Mouse (Mus musculus) embryonic facial prominence, embryonic 11.5 days (tissue): ENCODE data around the gene Trabd. TPM values are rescaled to one million over a fixed set of nuclear protein-coding genes. Genes with fewer than 3 reads are reported as not detected.
A peak's percentile ranks its signal among the peaks of the same experiment; 100 is the strongest.

Experiments used
- ATAC-seq: fragments of 200-750 bp; cut with Nextera tagmentation; replicated peaks from 2 replicates; pipeline ENCODE4 v1.8.0; 2017; ENCODE audit warnings: low read depth; ENCODE audit not compliant: insufficient number of reproducible peaks, low FRiP score, low TSS enrichment
- DNase-seq: peaks from one replicate; pipeline ENCODE4 v3.0.0-alpha.2; 2015; ENCODE audit warnings: low spot score
- H3K27ac ChIP-seq: fragments of 300-500 bp; sonication (generic); replicated peaks from 2 replicates; pipeline ENCODE4 v1.5.1; 2014; ENCODE audit warnings: mild to moderate bottlenecking, low read depth, low read length, control low read depth
- H3K27me3 ChIP-seq: fragments of 300-500 bp; sonication (generic); 2 replicates; pipeline ENCODE4 v1.6.1; 2014; ENCODE audit warnings: mild to moderate bottlenecking, low read length, moderate library complexity, mixed read lengths; ENCODE audit not compliant: control insufficient read depth, insufficient read depth
- H3K36me3 ChIP-seq: fragments of 300-500 bp; sonication (generic); replicated peaks from 2 replicates; pipeline ENCODE4 v1.6.1; 2014; ENCODE audit warnings: low read depth, mild to moderate bottlenecking, low read length, moderate library complexity, mixed read lengths; ENCODE audit not compliant: control insufficient read depth, insufficient read depth
- H3K4me1 ChIP-seq: fragments of 300-500 bp; sonication (generic); 2 replicates; pipeline ENCODE4 v1.6.1; 2014; ENCODE audit warnings: low read length, mixed read lengths; ENCODE audit not compliant: control insufficient read depth, insufficient read depth
- H3K4me2 ChIP-seq: fragments of 300-500 bp; sonication (generic); 2 replicates; pipeline ENCODE4 v1.6.1; 2014; ENCODE audit warnings: low read depth, mild to moderate bottlenecking, control low read depth, low read length, moderate library complexity
- H3K4me3 ChIP-seq: fragments of 300-500 bp; sonication (generic); 2 replicates; pipeline ENCODE4 v1.5.1; 2014; ENCODE audit warnings: low read depth, low read length, control low read depth
- H3K9ac ChIP-seq: fragments of 300-500 bp; sonication (generic); replicated peaks from 2 replicates; pipeline ENCODE4 v1.6.1; 2014; ENCODE audit warnings: mild to moderate bottlenecking, control low read depth, low read length
- H3K9me3 ChIP-seq: fragments of 300-500 bp; sonication (generic); replicated peaks from 2 replicates; pipeline ENCODE4 v1.6.1; 2016; ENCODE audit warnings: mild to moderate bottlenecking, low read length, inconsistent platforms, mixed read lengths; ENCODE audit not compliant: control insufficient read depth
- WGBS: fragments of 180-500 bp; shearing (Covaris S2); extraction: QIAGEN DNeasy Blood & Tissue Kit; methylation state at CpG from one replicate; pipeline ENCODE4 v1.1.7; 2014; 5-methylcytosine and 5-hydroxymethylcytosine counted together
- polyA plus RNA-seq: library from polyadenylated mRNA; unstranded; fragments of >200 nt; fragmentation: Nextera tagmentation; extraction: Ambion mirVana; gene quantifications from 2 replicates; pipeline ENCODE4 v1.2.1, GENCODE M21; 2014

The Trabd gene
- polyA plus RNA-seq, 1 experiment from 2014 or later = 43.6 TPM

DNA sequence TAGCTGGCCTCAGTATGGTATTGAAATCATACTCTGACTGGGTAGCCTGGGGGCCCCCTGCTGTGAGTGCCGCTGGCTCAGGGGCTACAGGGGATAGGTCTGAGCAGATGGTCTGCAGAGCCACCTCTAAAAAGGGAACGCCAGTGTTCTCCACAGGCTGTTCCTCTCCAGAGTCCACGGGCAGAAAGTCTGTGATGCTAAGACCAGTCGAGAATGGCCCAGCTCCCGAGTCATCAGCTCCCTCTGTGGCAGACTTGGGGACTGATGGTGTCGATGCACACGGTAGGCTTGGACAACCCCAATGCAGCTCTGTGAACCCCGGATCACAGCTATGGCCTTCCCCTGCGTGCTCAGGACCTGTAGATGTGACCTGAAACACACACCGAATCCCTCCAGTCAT is 29.0 kb downstream of the Trabd start:
- 88% methylated on average over 10 of the region's 10 CpGs for WGBS
- no peak overlapping the region for H3K4me2 ChIP-seq
- ATAC-seq = no peak

DNA sequence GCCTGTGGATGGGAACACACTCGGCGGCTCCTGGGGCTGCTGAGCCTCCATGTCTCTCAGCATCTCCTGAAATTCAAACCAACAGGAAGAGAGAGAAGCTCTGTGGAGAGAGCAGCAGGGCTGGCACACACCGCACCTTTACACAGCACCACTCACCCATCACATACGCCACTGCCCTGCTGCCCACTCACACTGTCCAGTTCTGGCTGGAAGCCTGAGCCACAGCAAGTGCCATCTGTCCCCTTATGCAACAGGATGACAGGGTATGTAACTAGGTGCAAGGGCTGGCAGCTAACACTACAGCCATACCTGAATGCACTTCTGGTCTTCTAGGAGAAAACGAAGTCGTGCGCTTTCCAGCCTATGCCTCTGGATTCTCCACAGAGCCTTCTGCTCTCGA is 29.5 kb downstream of the Trabd start:
- DNase-seq = no peak
- H3K4me1 ChIP-seq = no peaks in the 10 kb centered on the region
- no peak overlapping the region for H3K27ac ChIP-seq
- no peak overlapping the region for H3K4me2 ChIP-seq
- 92% methylated on average over 8 of the region's 8 CpGs for WGBS
- no peaks in the 10 kb centered on the region for H3K27me3 ChIP-seq
- no peaks in the 10 kb centered on the region for H3K9me3 ChIP-seq
- H3K9ac ChIP-seq = no peak overlapping the region
- ATAC-seq = no peak
- no peak overlapping the region for H3K4me3 ChIP-seq
- peaks cover 18% of the 10 kb centered on the region for H3K36me3 ChIP-seq

More for the DNA sequence above, 29.0 kb downstream of the Trabd start:
- H3K36me3 ChIP-seq = peaks cover 18% of the 10 kb centered on the region
- H3K4me3 ChIP-seq = no peak overlapping the region
- DNase-seq = no peak
- no peak overlapping the region for H3K27ac ChIP-seq
- H3K9me3 ChIP-seq = no peaks in the 10 kb centered on the region
- no peaks in the 10 kb centered on the region for H3K27me3 ChIP-seq
- no peak overlapping the region for H3K9ac ChIP-seq
- no peaks in the 10 kb centered on the region for H3K4me1 ChIP-seq

DNA sequence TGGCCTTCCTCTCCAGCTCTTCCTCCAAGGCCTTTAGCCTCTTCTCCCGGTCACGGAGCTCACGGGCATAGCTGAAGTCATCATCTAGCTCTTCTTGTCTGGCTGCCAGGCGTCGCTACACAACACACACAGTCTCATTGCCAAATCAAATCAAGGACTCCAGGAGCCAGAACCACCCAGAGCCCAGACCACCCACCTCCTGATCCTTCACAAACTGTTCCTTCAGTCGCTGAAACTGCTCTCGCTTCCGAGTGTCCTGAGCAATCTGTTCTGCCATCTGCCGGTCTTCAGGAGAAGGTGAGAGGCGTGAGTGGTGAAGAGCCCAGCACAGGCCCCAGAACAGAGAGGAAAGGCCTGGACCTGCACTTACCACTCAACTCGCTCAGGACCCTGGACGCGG is 31.1 kb downstream of the Trabd start:
- Histone ChIP-seq H3K4me3 (no peak overlapping the region), H3K4me2 (no peak overlapping the region), H3K27ac (no peak overlapping the region), H3K9ac (no peak overlapping the region), H3K4me1 (no peaks in the 10 kb centered on the region), H3K9me3 (no peaks in the 10 kb centered on the region), H3K36me3 (peaks cover 18% of the 10 kb centered on the region), H3K27me3 (no peaks in the 10 kb centered on the region)
- 87% methylated on average over 13 of the region's 13 CpGs for WGBS
- ATAC-seq (no peak), DNase-seq (no peak)

DNA sequence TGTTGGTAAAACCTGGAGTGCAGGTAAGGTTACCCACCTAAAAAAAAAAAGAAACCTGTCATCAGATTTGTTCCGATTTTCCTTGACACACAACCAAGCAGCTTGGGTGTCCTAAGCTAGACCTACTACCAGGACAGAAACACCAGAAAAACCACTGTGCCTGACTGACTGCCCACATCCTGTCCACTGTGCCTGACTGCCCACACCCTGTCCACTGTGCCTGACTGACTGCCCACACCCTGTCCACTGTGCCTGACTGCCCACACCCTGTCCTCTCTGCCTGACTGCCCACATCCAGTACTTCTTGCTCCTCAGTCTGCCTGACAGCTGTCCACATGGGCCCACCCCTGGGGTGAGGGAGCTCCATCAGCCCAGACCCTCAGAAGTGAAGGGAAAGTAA is 32.1 kb downstream of the Trabd start:
- ATAC-seq = no peak
- H3K36me3 ChIP-seq = peaks cover 11% of the 10 kb centered on the region

DNA sequence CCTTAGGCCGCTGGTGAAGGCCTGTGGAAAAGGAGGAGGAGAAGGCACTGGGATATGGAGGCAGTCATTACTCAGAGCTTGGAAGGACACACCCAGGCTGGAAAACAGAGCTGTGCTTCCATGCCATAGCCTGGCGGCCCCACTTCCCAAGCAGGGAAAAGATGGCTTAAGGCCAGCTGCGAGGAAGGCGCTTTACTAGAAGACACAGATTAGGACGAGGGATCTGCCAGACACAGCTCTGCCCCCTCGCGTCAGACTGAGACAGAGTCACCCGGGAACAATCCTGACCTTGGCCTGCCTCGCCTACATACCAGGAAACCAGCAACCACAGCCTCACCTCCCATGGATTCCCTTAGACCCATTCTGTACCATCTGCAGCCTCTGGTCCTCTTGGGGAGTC is 35.2 kb downstream of the Trabd start:
- H3K27ac ChIP-seq = no peak overlapping the region
- H3K4me1 ChIP-seq = no peaks in the 10 kb centered on the region
- ATAC-seq = no peak
- H3K9ac ChIP-seq = no peak overlapping the region
- no peak overlapping the region for H3K4me2 ChIP-seq
- 78% methylated on average over 9 of the region's 9 CpGs for WGBS
- no peak for DNase-seq
- H3K36me3 ChIP-seq = peaks cover 8% of the 10 kb centered on the region
- H3K9me3 ChIP-seq = no peaks in the 10 kb centered on the region
- no peak overlapping the region for H3K4me3 ChIP-seq
- H3K27me3 ChIP-seq = no peaks in the 10 kb centered on the region

More for the DNA sequence above, 32.1 kb downstream of the Trabd start:
- Histone ChIP-seq H3K4me3 (no peak overlapping the region), H3K27ac (no peak overlapping the region), H3K9ac (no peak overlapping the region), H3K4me2 (no peak overlapping the region), H3K9me3 (no peaks in the 10 kb centered on the region), H3K27me3 (no peaks in the 10 kb centered on the region), H3K4me1 (no peaks in the 10 kb centered on the region)
- 88% methylated on average over 1 of the region's 1 CpGs for WGBS
- DNase-seq = no peak

DNA sequence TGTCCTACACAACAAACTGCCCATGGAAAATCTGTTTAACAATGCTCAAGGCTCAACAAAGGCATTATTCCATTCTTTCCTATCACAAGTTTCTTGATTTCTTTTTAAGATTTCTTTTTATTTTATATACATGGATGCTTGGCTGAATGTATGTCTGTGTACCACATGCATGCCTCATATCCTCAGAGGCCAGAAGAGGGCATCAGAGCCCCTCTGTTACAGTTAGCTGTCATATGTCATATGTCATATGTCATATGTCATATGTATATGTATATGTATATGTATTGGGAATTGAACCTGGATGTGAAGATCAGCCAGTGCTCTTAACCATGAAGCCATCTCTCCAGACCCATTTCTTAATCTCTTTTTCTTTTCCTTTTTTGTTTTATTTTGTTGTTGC is 43.1 kb downstream of the Trabd start:
- DNase-seq (no peak), ATAC-seq (no peak)
- Histone ChIP-seq H3K4me2 (no peak overlapping the region), H3K4me1 (peaks cover 8% of the 10 kb centered on the region; the same call in 1 of the 2 replicates), H3K36me3 (peaks cover 2% of the 10 kb centered on the region), H3K9me3 (no peaks in the 10 kb centered on the region), H3K4me3 (no peak overlapping the region), H3K27ac (no peak overlapping the region), H3K27me3 (no peaks in the 10 kb centered on the region), H3K9ac (no peak overlapping the region)

DNA sequence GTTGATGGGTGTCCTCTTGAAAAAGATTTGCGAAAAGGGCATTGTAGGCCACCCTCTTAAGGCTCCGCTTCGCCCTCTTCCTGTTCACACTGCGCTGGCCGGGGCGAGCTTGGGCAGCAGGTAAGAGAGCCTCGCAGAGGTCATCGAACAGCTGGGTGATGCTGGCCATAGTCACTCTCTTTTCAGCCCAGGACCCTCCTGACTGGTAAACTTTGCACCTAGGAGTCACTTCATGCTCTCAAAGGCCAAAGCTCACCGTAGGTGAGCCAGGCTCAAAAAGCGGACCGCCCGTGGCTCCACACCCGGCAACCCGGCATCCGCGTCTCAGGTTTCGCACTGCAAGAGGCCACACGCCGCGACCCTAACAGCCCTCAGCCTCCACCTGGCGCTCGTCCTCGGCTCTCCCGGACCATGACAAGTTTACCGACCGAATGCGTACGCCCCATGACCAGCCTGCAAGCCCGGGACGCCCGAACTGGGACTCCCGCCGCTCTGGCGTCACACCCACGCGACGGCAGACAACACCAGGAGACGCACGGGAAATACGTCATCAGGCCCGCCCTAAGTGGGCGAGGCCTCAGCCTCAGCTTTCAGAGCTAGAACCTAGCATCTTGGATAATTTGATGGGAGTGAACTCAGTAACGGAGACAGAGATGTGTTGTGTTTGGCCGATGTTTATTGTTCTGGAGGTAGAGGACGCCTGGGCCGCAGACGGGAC is 47.9 kb downstream of the Trabd start, which contains the start of gene Tubgcp6:
Gene Tubgcp6 (minus strand): TSS at position 464 of the 718 bp plus-strand sequence.
- Histone ChIP-seq H3K27me3 (no peaks in the 10 kb centered on the region), H3K4me2 (peak within 1 kb of the TSS; percentile 85), H3K36me3 (no peaks in the 10 kb centered on the region; the same call in 1 of the 2 replicates), H3K9me3 (no peaks in the 10 kb centered on the region), H3K9ac (peak within 1 kb of the TSS; percentile 78), H3K27ac (peak within 1 kb of the TSS; percentile 35; the same call in 1 of the 2 replicates), H3K4me1 (peaks cover 10% of the 10 kb centered on the region), H3K4me3 (peak within 1 kb of the TSS; percentile 88)
- 0% methylated on average over 47 of the region's 47 CpGs for WGBS
- peak; percentile 72 for ATAC-seq
- peak; percentile 99 for DNase-seq

DNA sequence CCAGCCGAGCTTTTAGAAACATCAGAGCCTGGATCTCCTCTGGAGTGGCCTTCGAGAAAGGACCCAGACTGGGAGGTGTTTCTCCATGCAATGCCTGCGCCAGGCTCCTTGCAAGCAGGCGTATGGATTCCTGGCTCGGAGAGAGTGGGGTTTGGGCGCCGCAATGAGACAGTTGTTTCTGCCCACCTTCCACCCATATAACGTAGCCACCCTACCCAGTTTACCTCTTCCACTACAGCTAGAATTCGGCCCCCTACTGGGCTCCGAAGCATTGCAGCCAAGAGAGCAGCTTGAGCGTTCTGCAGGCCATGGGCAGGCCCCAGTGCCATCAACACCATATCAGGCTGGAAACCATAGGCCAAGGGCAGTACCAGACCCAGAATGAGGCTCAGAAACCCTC is 48.7 kb downstream of the Trabd start:
- Histone ChIP-seq H3K9ac (peak overlapping the region; percentile 78), H3K36me3 (no peaks in the 10 kb centered on the region; the same call in 1 of the 2 replicates), H3K27me3 (no peaks in the 10 kb centered on the region), H3K4me2 (peak overlapping the region; percentile 85), H3K4me1 (peaks cover 10% of the 10 kb centered on the region), H3K27ac (peak overlapping the region; percentile 35; the same call in 1 of the 2 replicates), H3K9me3 (no peaks in the 10 kb centered on the region), H3K4me3 (peak overlapping the region; percentile 88)
- peak; percentile 62 for DNase-seq
- no peak for ATAC-seq
- WGBS = 28% methylated on average over 11 of the region's 11 CpGs
